Mouse (Mus musculus): Measurements from ENCODE around the gene Krtcap2. TPM values are rescaled to one million over a fixed set of nuclear protein-coding genes. Genes with fewer than 3 reads are reported as not detected.

Krtcap2 gene
- polyA plus RNA-seq (2012): 4.0 and 4.8 TPM in 2 replicates

DNA sequence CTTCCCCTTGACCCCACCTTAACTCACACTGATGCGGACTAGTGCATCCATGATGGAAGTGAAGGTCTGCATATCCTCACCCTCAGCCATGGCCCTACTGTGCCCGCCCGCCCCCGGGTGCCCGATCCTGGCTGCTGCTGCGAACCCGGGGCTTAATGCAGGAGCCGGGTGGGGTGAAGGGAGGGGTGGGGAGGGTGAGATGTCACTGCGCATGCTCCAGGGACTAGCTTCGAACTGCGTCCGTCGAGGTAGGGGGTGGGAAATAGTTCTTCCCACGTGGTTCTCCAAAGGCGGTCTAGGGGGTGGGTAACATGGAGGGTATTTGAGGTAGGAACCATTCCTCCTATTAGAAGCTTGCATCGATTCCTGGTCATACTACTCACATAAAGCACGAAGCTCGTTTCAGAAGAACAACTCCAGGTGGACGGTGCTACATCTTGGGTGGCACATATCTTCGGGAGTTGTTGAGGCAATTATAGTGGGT, at the start of gene Krtcap2:
Gene Krtcap2, plus strand, starts transcription at position 279 of the 484 bp plus-strand sequence.
- TF ChIP-seq GATA1 (IDR thresholded peaks at IDR 0.05; ENCODE audit: low read length) (no peak), TAL1 (IDR thresholded peaks at IDR 0.05; ENCODE audit: low read length) (no peak)

DNA sequence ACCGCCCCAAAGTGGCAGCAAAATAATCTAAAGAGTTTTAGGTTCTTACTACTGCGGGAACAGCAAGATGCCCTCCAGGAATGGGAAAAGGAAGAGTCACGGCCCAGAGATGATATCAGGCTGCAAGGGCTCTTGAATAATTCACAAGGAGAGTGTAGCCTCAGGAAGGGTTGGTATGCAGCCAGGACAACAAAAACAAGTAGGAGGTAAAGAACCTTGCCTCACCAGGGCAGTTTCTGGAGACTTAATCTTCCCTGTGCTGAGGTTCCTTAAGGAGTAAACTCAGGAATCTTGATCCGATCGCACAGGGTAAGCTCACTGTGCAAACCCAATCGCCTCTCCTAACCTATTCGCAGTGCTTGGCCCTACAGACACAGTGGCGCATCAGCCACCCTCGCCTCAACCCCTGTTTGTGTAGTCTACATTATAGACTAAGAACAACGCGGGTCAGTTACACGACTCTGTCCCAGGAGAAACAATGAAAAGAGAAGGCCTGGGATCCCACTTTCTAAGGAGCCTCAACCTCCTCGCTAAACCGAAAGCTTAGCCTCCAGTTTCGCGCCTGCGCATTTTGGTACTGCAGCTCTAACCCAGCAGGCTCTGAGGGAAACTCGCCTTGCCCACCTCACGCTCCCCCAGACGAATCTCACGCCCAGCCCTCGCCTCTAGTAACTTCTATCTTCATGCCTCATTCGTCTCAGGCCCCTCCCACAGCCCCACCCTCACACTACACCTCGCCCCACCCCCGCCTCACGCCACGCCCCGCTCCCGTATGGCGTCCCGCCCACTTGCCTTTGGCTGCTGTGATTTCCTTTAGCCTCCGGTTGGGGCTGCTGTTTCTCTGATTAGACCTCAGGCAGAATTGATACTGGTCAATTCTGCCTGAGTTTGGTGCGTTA, 49.5 kb upstream of the Krtcap2 start:
- H3K4me1 ChIP-seq (ENCODE audit: control insufficient read depth): peaks cover 23% of the 10 kb centered on the region
- no peak for TF ChIP-seq TAL1 (IDR thresholded peaks at IDR 0.05; ENCODE audit: low read length)
- H3K4me3 ChIP-seq (replicated peaks): peak overlapping the region; percentile 64
- no peaks in the 10 kb centered on the region for H3K36me3 ChIP-seq (ENCODE audit: control insufficient read depth)
- peaks cover 11% of the 10 kb centered on the region for H3K27me3 ChIP-seq (ENCODE audit: control insufficient read depth)
- H3K9me3 ChIP-seq (ENCODE audit: control insufficient read depth, low read length): no peaks in the 10 kb centered on the region

More for the DNA sequence above, at the start of gene Krtcap2:
- peaks cover 39% of the 10 kb centered on the region for H3K4me1 ChIP-seq (ENCODE audit: control insufficient read depth)
- peak within 1 kb of the TSS; percentile 82 for H3K4me3 ChIP-seq (replicated peaks)
- no peaks in the 10 kb centered on the region for H3K9me3 ChIP-seq (ENCODE audit: control insufficient read depth, low read length)
- peaks cover 9% of the 10 kb centered on the region for H3K36me3 ChIP-seq (ENCODE audit: control insufficient read depth)
- peaks cover 35% of the 10 kb centered on the region for H3K27me3 ChIP-seq (ENCODE audit: control insufficient read depth)

GRCm38 (mm10) chr3:89199839-89200238, 45.9 kb upstream of the Krtcap2 start:
- H3K9me3 ChIP-seq (ENCODE audit: control insufficient read depth, low read length): no peaks in the 10 kb centered on the region

GRCm38 (mm10) chr3:89202253-89203141, 43.3 kb upstream of the Krtcap2 start, which contains the start of gene Gba:
Gba (plus strand) TSS chr3:89202928.
- TF ChIP-seq TAL1 (IDR thresholded peaks at IDR 0.05; ENCODE audit: low read length) (no peak), GATA1 (IDR thresholded peaks at IDR 0.05; ENCODE audit: low read length) (no peak)
- Histone ChIP-seq H3K4me3 (replicated peaks) (peak within 1 kb of the TSS; percentile 62), H3K36me3 (ENCODE audit: control insufficient read depth) (peaks cover 31% of the 10 kb centered on the region), H3K9me3 (ENCODE audit: control insufficient read depth, low read length) (no peaks in the 10 kb centered on the region), H3K4me1 (ENCODE audit: control insufficient read depth) (peaks cover 12% of the 10 kb centered on the region), H3K27me3 (ENCODE audit: control insufficient read depth) (peaks cover 7% of the 10 kb centered on the region)

More at GRCm38 (mm10) chr3:89199839-89200238, 45.9 kb upstream of the Krtcap2 start:
- H3K36me3 ChIP-seq (ENCODE audit: control insufficient read depth): peaks cover 5% of the 10 kb centered on the region
- peaks cover 31% of the 10 kb centered on the region for H3K4me1 ChIP-seq (ENCODE audit: control insufficient read depth)
- no peak overlapping the region for H3K4me3 ChIP-seq (replicated peaks)
- TF ChIP-seq GATA1 (IDR thresholded peaks at IDR 0.05; ENCODE audit: low read length) (no peak), TAL1 (IDR thresholded peaks at IDR 0.05; ENCODE audit: low read length) (no peak)
- H3K27me3 ChIP-seq (ENCODE audit: control insufficient read depth): peaks cover 11% of the 10 kb centered on the region

DNA sequence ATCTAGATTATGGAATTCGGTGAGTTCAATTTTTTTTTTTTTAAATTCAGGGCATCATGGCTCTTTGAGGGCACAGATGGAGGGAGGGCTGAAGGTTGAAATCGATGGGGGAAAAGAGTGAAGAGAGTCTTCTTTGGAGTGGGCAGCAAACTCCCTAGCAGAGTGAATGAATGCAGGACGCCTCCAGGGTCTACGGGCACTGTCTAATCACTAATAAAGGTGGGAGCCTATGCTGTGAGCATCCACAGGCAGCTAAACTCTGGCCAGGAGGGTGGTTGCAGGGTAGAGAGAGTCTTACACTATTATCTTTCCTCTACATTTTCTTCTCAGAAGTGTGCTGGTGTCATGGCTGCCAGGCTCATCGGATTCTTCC, 42.6 kb upstream of the Krtcap2 start:
- TF ChIP-seq TAL1 (IDR thresholded peaks at IDR 0.05; ENCODE audit: low read length): no peak
- no peak for TF ChIP-seq GATA1 (IDR thresholded peaks at IDR 0.05; ENCODE audit: low read length)
- H3K4me1 ChIP-seq (ENCODE audit: control insufficient read depth): peaks cover 12% of the 10 kb centered on the region

DNA sequence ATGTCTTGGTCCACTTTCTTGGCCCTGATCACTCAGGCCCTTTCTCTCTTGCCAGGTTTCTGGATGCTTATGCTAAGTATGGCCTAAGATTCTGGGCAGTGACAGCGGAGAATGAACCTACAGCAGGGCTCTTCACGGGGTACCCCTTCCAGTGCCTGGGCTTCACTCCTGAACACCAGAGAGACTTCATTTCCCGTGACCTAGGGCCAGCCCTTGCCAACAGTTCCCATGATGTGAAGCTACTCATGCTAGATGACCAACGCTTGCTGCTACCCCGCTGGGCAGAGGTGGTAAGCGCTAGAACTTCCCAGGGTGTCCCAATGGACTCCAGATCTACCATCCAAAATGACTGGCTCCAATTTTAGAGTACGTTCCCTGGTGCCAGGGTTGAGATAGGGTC, 39.7 kb upstream of the Krtcap2 start:
- no peak for TF ChIP-seq TAL1 (IDR thresholded peaks at IDR 0.05; ENCODE audit: low read length)
- TF ChIP-seq GATA1 (IDR thresholded peaks at IDR 0.05; ENCODE audit: low read length): no peak
- Histone ChIP-seq H3K4me1 (ENCODE audit: control insufficient read depth) (peaks cover 12% of the 10 kb centered on the region), H3K9me3 (ENCODE audit: control insufficient read depth, low read length) (no peaks in the 10 kb centered on the region), H3K36me3 (ENCODE audit: control insufficient read depth) (peaks cover 67% of the 10 kb centered on the region), H3K27me3 (ENCODE audit: control insufficient read depth) (no peaks in the 10 kb centered on the region), H3K4me3 (replicated peaks) (no peak overlapping the region)

More for the DNA sequence above, 42.6 kb upstream of the Krtcap2 start:
- no peaks in the 10 kb centered on the region for H3K9me3 ChIP-seq (ENCODE audit: control insufficient read depth, low read length)
- peaks cover 37% of the 10 kb centered on the region for H3K36me3 ChIP-seq (ENCODE audit: control insufficient read depth)
- peaks cover 4% of the 10 kb centered on the region for H3K27me3 ChIP-seq (ENCODE audit: control insufficient read depth)
- H3K4me3 ChIP-seq (replicated peaks): peak overlapping the region; percentile 62

GRCm38 (mm10) chr3:89206695-89207094, 39.1 kb upstream of the Krtcap2 start:
- peaks cover 15% of the 10 kb centered on the region for H3K4me1 ChIP-seq (ENCODE audit: control insufficient read depth)
- TF ChIP-seq GATA1 (IDR thresholded peaks at IDR 0.05; ENCODE audit: low read length): no peak
- TF ChIP-seq TAL1 (IDR thresholded peaks at IDR 0.05; ENCODE audit: low read length): no peak
- no peaks in the 10 kb centered on the region for H3K9me3 ChIP-seq (ENCODE audit: control insufficient read depth, low read length)
- no peaks in the 10 kb centered on the region for H3K27me3 ChIP-seq (ENCODE audit: control insufficient read depth)
- H3K4me3 ChIP-seq (replicated peaks): no peak overlapping the region
- H3K36me3 ChIP-seq (ENCODE audit: control insufficient read depth): peaks cover 71% of the 10 kb centered on the region

GRCm38 (mm10) chr3:89208075-89208657, 37.6 kb upstream of the Krtcap2 start:
- peaks cover 74% of the 10 kb centered on the region for H3K36me3 ChIP-seq (ENCODE audit: control insufficient read depth)
- H3K27me3 ChIP-seq (ENCODE audit: control insufficient read depth): no peaks in the 10 kb centered on the region
- TF ChIP-seq GATA1 (IDR thresholded peaks at IDR 0.05; ENCODE audit: low read length) (no peak), TAL1 (IDR thresholded peaks at IDR 0.05; ENCODE audit: low read length) (no peak)
- peaks cover 22% of the 10 kb centered on the region for H3K4me1 ChIP-seq (ENCODE audit: control insufficient read depth)
- H3K4me3 ChIP-seq (replicated peaks): no peak overlapping the region
- no peaks in the 10 kb centered on the region for H3K9me3 ChIP-seq (ENCODE audit: control insufficient read depth, low read length)

Measured in erythroblast, embryonic 14.5 days (primary cell).